Comparison of ENCODE assay signal across 16 mouse cellular contexts in the genomic region with DNA sequence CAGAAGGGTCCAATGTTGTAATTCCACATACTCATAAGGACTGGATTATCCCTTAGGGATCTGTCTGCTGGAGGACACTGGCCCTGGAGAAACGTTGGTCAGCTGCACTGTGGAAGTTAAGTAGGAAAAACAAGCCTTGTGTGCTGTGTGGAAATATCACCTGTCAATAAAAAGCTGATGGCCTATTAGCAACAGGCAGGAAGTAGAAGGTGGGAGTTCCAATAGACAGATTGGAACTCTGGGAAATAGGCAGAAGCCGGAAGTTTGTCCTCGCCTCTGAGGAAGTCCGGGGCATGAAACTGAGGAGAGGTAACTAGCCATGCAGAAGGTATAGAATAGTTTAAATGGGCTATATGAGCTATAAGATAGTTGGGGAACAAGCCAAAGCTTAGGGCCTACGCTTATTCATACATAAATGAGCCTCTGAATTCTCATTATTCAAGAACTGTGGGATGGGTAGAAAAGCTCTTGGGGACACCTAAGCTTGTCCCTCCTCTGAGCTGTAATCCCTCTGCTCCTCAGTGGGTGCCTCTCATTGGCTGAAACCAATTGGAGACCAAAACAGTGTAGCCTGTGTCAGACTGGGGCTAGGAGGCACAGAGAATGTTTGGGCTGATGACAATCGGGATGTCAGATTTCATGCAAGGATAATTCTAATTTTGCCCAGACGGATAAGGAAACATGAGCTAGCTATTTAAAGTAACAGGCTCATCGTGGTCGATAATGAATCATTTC. TPM values are rescaled to one million over a fixed set of nuclear protein-coding genes. Genes with fewer than 3 reads are reported as not detected.
DNase-seq lines count a peak whose midpoint lies in the region; ATAC-seq and TF ChIP-seq lines count a peak whose summit lies in the region.
"Had no signal": no experiment of that assay in that cellular context is flagged by ENCODE, and none has a peak within 500 bp of the region (broad histone marks: within the 10 kb centered on the region; RNA-seq: fewer than 3 reads in every experiment).

No protein-coding gene starts in this region.

- ATAC-seq in heart, embryonic 15.5 days (replicated peaks; ENCODE audit: insufficient number of reproducible peaks, insufficient read depth, low FRiP score, low read depth), result peak; percentile 55
- no peak for ATAC-seq in midbrain, embryonic 13.5 days
- ATAC-seq: forebrain, postnatal 0 days; intestine, embryonic 16.5 days had no signal

- 0 out of 2 replicates have a peak overlapping the region, but pooled peaks have one; percentile 16 for H3K9ac ChIP-seq in CH12.LX (ENCODE audit: insufficient read depth, low read depth)
- peak overlapping the region; percentile 61 for H3K9ac ChIP-seq in heart, embryonic 15.5 days
- H3K9ac ChIP-seq in midbrain, embryonic 13.5 days (replicated peaks), result no peak overlapping the region
- H3K9ac ChIP-seq: forebrain, postnatal 0 days; hindbrain, embryonic 12.5 days had no signal

- H3K27me3 ChIP-seq in CH12.LX (replicated peaks), result no peaks in the 10 kb centered on the region
- H3K27me3 ChIP-seq in heart, embryonic 15.5 days, result no peaks in the 10 kb centered on the region
- no peaks in the 10 kb centered on the region for H3K27me3 ChIP-seq in midbrain, embryonic 13.5 days
- H3K27me3 ChIP-seq: hindbrain, embryonic 12.5 days had no signal

- TF ChIP-seq POLR2A in CH12.LX (IDR thresholded peaks at IDR 0.05; ENCODE audit: low read depth, low read length), result peak; percentile 31; the same call in 1 of the 2 replicates

- WGBS in heart, embryonic 15.5 days, result 51% methylated on average over 9 of the region's 9 CpGs
- WGBS in midbrain, embryonic 13.5 days, result 84% methylated on average over 9 of the region's 9 CpGs

- H3K79me2 ChIP-seq in CH12.LX (replicated peaks; ENCODE audit: control insufficient read depth, extremely low read depth, insufficient read depth, poor library complexity, severe bottlenecking), result no peaks in the 10 kb centered on the region

- TF ChIP-seq EP300 in CH12.LX (IDR thresholded peaks at IDR 0.05; ENCODE audit: low read length), result no peak

- dilution Hi-C loops in CH12.LX (cut with MboI; ENCODE audit: extremely low pct_ligation_motif_present, extremely low pct_unique_long_range_greater_than_20kb, low sequenced_read_pairs), result no loop called here

- peak; percentile 36 for DNase-seq in layer of hippocampus, adult 11-12 months (ENCODE audit: low spot score)
- no peak for DNase-seq in layer of hippocampus, postnatal 25 days (ENCODE audit: extremely low spot score in 1 of 2, low spot score in 1 of 2)
- no peak for DNase-seq in CH12.LX (ENCODE audit: extremely low read depth)
- DNase-seq in brain, adult 2 months (ENCODE audit: low read depth, low spot score), result peak; percentile 44
- DNase-seq in Muller cell, postnatal 12 days (ENCODE audit: inconsistent ontology term), result no peak
- DNase-seq: cerebellum, adult 11-12 months; forebrain, postnatal 0 days; kidney, postnatal 25 days had no signal

- no peaks in the 10 kb centered on the region for H3K9me3 ChIP-seq in CH12.LX (replicated peaks; ENCODE audit: low read length)
- H3K9me3 ChIP-seq in heart, embryonic 15.5 days (replicated peaks), result no peaks in the 10 kb centered on the region
- no peaks in the 10 kb centered on the region for H3K9me3 ChIP-seq in midbrain, embryonic 13.5 days
- H3K9me3 ChIP-seq: hindbrain, embryonic 12.5 days had no signal

- peak overlapping the region in 2 of 3 experiments; percentile 21 to 51 for H3K4me3 ChIP-seq in CH12.LX (replicated peaks in 1 of 3; ENCODE audit: low read depth in 2 of 3, low read length in 2 of 3, poor library complexity in 1 of 3)
- peak overlapping the region; percentile 54 for H3K4me3 ChIP-seq in heart, embryonic 15.5 days
- H3K4me3 ChIP-seq in midbrain, embryonic 13.5 days (replicated peaks), result no peak overlapping the region
- H3K4me3 ChIP-seq: hindbrain, embryonic 12.5 days; megakaryocyte, embryonic 14.5 days had no signal

- in situ Hi-C loops in CH12.LX (cut with MboI; ENCODE audit: low pct_ligation_motif_present, low pct_unique_long_range_greater_than_20kb, low sequenced_read_pairs), result no loop called here

- peaks cover 0 to 10% of the 10 kb centered on the region in 2 experiments; a peak in 2 of 4 replicates for H3K4me1 ChIP-seq in CH12.LX (ENCODE audit: control insufficient read depth in 1 of 2, insufficient read depth in 2 of 2)
- peaks cover 21% of the 10 kb centered on the region for H3K4me1 ChIP-seq in heart, embryonic 15.5 days (replicated peaks)
- H3K4me1 ChIP-seq in midbrain, embryonic 13.5 days (replicated peaks), result no peaks in the 10 kb centered on the region
- H3K4me1 ChIP-seq: hindbrain, embryonic 12.5 days; megakaryocyte, embryonic 14.5 days had no signal

- H3K27ac ChIP-seq in CH12.LX (ENCODE audit: insufficient read depth, low read depth), result no peak overlapping the region
- peak overlapping the region; percentile 94 for H3K27ac ChIP-seq in heart, embryonic 15.5 days
- no peak overlapping the region for H3K27ac ChIP-seq in midbrain, embryonic 13.5 days
- H3K27ac ChIP-seq: hindbrain, embryonic 12.5 days had no signal

- H3K36me3 ChIP-seq in CH12.LX (replicated peaks in 1 of 2; ENCODE audit: control insufficient read depth in 1 of 2, insufficient read depth in 1 of 2, low read length in 1 of 2), result no peaks in the 10 kb centered on the region
- no peaks in the 10 kb centered on the region for H3K36me3 ChIP-seq in heart, embryonic 15.5 days
- H3K36me3 ChIP-seq in midbrain, embryonic 13.5 days, result no peaks in the 10 kb centered on the region
- H3K36me3 ChIP-seq: hindbrain, embryonic 12.5 days had no signal

- TF ChIP-seq RAD21 in CH12.LX (IDR thresholded peaks at IDR 0.05; ENCODE audit: low read depth, low read length), result no peak

- H3K4me2 ChIP-seq in CH12.LX (ENCODE audit: insufficient read depth, low read depth, poor library complexity, severe bottlenecking), result no peak overlapping the region
- peak overlapping the region; percentile 68 for H3K4me2 ChIP-seq in heart, embryonic 15.5 days
- no peak overlapping the region for H3K4me2 ChIP-seq in midbrain, embryonic 13.5 days (replicated peaks)
- H3K4me2 ChIP-seq: hindbrain, embryonic 12.5 days; liver, embryonic 11.5 days had no signal

- no peak for TF ChIP-seq CTCF in CH12.LX (conservative IDR thresholded peaks at IDR 0.05 in 1 of 2, IDR thresholded peaks at IDR 0.05 in 1 of 2; ENCODE audit: low read depth in 2 of 2, low read length in 2 of 2)

TF ChIP-seq in CH12.LX, 34 proteins besides CTCF, POLR2A, EP300 and RAD21 (continues in another document):
- TF ChIP-seq ELF1 (IDR thresholded peaks at IDR 0.05; ENCODE audit: low read depth, low read length) (peak; percentile 77), SMC3 (IDR thresholded peaks at IDR 0.05; ENCODE audit: low read depth, low read length) (no peak), ZMIZ1 (IDR thresholded peaks at IDR 0.05; ENCODE audit: low read depth, low read length) (no peak), MAFK (IDR thresholded peaks at IDR 0.05; ENCODE audit: insufficient replicate concordance, low read length) (no peak), IRF4 (IDR thresholded peaks at IDR 0.05; ENCODE audit: low read depth, low read length) (no peak), MAZ (IDR thresholded peaks at IDR 0.05; ENCODE audit: low read depth, low read length) (no peak), ETS1 (conservative IDR thresholded peaks at IDR 0.05; ENCODE audit: low read depth, low read length) (no peak), MAX (IDR thresholded peaks at IDR 0.05; ENCODE audit: low read length) (no peak), USF2 (conservative IDR thresholded peaks at IDR 0.05; ENCODE audit: low read depth, low read length) (no peak), KAT2A (IDR thresholded peaks at IDR 0.05; ENCODE audit: insufficient replicate concordance, low read length) (no peak), CHD1 (IDR thresholded peaks at IDR 0.05; ENCODE audit: low read depth, low read length) (no peak), ZKSCAN1 (IDR thresholded peaks at IDR 0.05; ENCODE audit: borderline replicate concordance, low read depth, low read length) (no peak), PAX5 (IDR thresholded peaks at IDR 0.05; ENCODE audit: low read length) (no peak), CHD2 (IDR thresholded peaks at IDR 0.05; ENCODE audit: low read length) (no peak), SIN3A (IDR thresholded peaks at IDR 0.05; ENCODE audit: low read length) (no peak), MXI1 (IDR thresholded peaks at IDR 0.05; ENCODE audit: low read depth, low read length) (no peak), UBTF (IDR thresholded peaks at IDR 0.05; ENCODE audit: low read depth, low read length) (no peak), MYC (IDR thresholded peaks at IDR 0.05; ENCODE audit: low read depth, low read length) (no peak), TCF12 (IDR thresholded peaks at IDR 0.05; ENCODE audit: low read depth, low read length) (0 out of 2 replicates have a peak, but pooled peaks have one; percentile 20), ZNF384 (IDR thresholded peaks at IDR 0.05; ENCODE audit: low read depth, low read length) (no peak), GABPA (IDR thresholded peaks at IDR 0.05; ENCODE audit: insufficient replicate concordance, low read depth, low read length) (no peak), RCOR1 (conservative IDR thresholded peaks at IDR 0.05; ENCODE audit: low read depth, low read length) (no peak), USF1 (IDR thresholded peaks at IDR 0.05; ENCODE audit: low read depth, low read length) (no peak), BHLHE40 (IDR thresholded peaks at IDR 0.05; ENCODE audit: low read depth, low read length) (no peak), NELFE (IDR thresholded peaks at IDR 0.05; ENCODE audit: low read depth, low read length) (peak; percentile 10; the same call in 1 of the 2 replicates), E2F4 (IDR thresholded peaks at IDR 0.05; ENCODE audit: insufficient replicate concordance, low read depth, low read length) (no peak), ZC3H11A (IDR thresholded peaks at IDR 0.05; ENCODE audit: low read depth, low read length) (no peak)

RNA-seq across cellular contexts. Expression of a gene that starts 2.7 kb away (rescaled TPM):
- 1 to 10 TPM in 1 of 2 experiments, under 1 TPM in 1; 0.99 to 2.2 TPM for total RNA-seq in layer of hippocampus, postnatal 25 days (2021)
- not detected in 2 replicates for total RNA-seq in CH12.LX (2012; rRNA removed)
- not detected in 2 replicates for total RNA-seq in CH12.LX (2014; rRNA removed)
- not detected in 2 replicates for polyA plus RNA-seq in CH12.LX (2012; ENCODE audit: insufficient read length, low read depth)
- 39.1 and 52.7 TPM in 2 replicates for polyA plus RNA-seq in heart, embryonic 15.5 days (2015; fragmentation: Nextera tagmentation; extraction: Ambion mirVana)
- polyA plus RNA-seq in midbrain, embryonic 13.5 days (2015; fragmentation: Nextera tagmentation; extraction: Ambion mirVana), result 0.28 TPM in 1 of 2 replicates, not detected in the other
- total RNA-seq: neutrophil, adult 5-6 weeks had no signal
- polyA plus RNA-seq: intestine, embryonic 16.5 days; thymus, postnatal 0 days had no signal

RNA-seq across cellular contexts. Expression of a gene that starts 42.4 kb away (rescaled TPM):
- total RNA-seq in layer of hippocampus, postnatal 25 days (2021), result 10 to 100 TPM; 22.5 to 24.2 TPM
- 9.1 and 9.5 TPM in 2 replicates for total RNA-seq in CH12.LX (2012; rRNA removed)
- total RNA-seq in CH12.LX (2014; rRNA removed), result 11.6 and 12.6 TPM in 2 replicates
- 6.4 and 7.0 TPM in 2 replicates for polyA plus RNA-seq in CH12.LX (2012; ENCODE audit: insufficient read length, low read depth)
- 14.2 and 17.6 TPM in 2 replicates for polyA plus RNA-seq in heart, embryonic 15.5 days (2015; fragmentation: Nextera tagmentation; extraction: Ambion mirVana)
- 8.0 and 8.6 TPM in 2 replicates for polyA plus RNA-seq in midbrain, embryonic 13.5 days (2015; fragmentation: Nextera tagmentation; extraction: Ambion mirVana)

Comparison
In these comparisons a context has a peak if more than half of its experiments do, and no peak if none do; other contexts are left out.
1. DNase-seq: peak in layer of hippocampus, adult 11-12 months (single experiment) and brain, adult 2 months (single experiment); none in layer of hippocampus, postnatal 25 days (0 of 2), CH12.LX (single experiment) and Muller cell, postnatal 12 days (single experiment).
2. RNA of a gene that starts 2.7 kb away (polyA plus RNA-seq): 39.1 to 52.7 TPM in heart, embryonic 15.5 days; 0.28 TPM in midbrain, embryonic 13.5 days and not detected in CH12.LX; every median in the first group is over 10 times any median in the second.